In genomic region chr6:41032231-41032630, GRCm38 (mm10) we compare ENCODE assay signal across 47 mouse cellular contexts. TPM values are rescaled to one million over a fixed set of nuclear protein-coding genes. Genes with fewer than 3 reads are reported as not detected.
"Had no signal": no experiment of that assay in that cellular context is flagged by ENCODE, and none has a peak within 500 bp of the region (broad histone marks: within the 10 kb centered on the region; RNA-seq: fewer than 3 reads in every experiment).

No protein-coding gene starts in this region.

- ATAC-seq: liver, embryonic 12.5 days; liver, postnatal 0 days; lung, postnatal 0 days; midbrain, embryonic 13.5 days; midbrain, embryonic 15.5 days; midbrain, embryonic 16.5 days had no signal

- H3K27ac ChIP-seq: limb, embryonic 10.5 days; limb, embryonic 12.5 days; limb, embryonic 13.5 days; limb, embryonic 15.5 days; liver, embryonic 12.5 days; liver, embryonic 13.5 days; liver, embryonic 14.5 days; liver, embryonic 15.5 days; lung, embryonic 15.5 days; macrophage; midbrain, embryonic 10.5 days; midbrain, embryonic 12.5 days; midbrain, embryonic 13.5 days; midbrain, embryonic 15.5 days; neural tube, embryonic 12.5 days had no signal

- DNase-seq: left cerebral cortex, postnatal 4 days; liver; liver, embryonic 13.5 days; liver, postnatal 0 days; lung, adult 18-20 months; lung, adult 2 months; lung, embryonic 14.5 days; lung, postnatal 10 days; lung, postnatal 14 days; lung, postnatal 36 days; lung, postnatal 4 days; midbrain, embryonic 14.5 days had no signal

- H3K4me3 ChIP-seq: limb, embryonic 10.5 days; limb, embryonic 12.5 days; limb, embryonic 13.5 days; limb, embryonic 15.5 days; liver, embryonic 12.5 days; liver, embryonic 13.5 days; liver, embryonic 15.5 days; lung, embryonic 15.5 days; megakaryocyte, embryonic 14.5 days; midbrain, embryonic 10.5 days; midbrain, embryonic 12.5 days; midbrain, embryonic 13.5 days; midbrain, embryonic 15.5 days; myocyte; neural tube, embryonic 12.5 days had no signal

RNA-seq across cellular contexts. Expression of gene 2210010C04Rik, which starts 3.1 kb away (rescaled TPM):
- total RNA-seq: left cerebral cortex, postnatal 10 days; left cerebral cortex, postnatal 14 days; left cerebral cortex, postnatal 25 days; left cerebral cortex, postnatal 36 days; left cerebral cortex, postnatal 4 days; megakaryocyte progenitor cell, adult 5-6 weeks; megakaryocyte, adult 5-6 weeks; megakaryocyte-erythroid progenitor cell, adult 5-6 weeks; midbrain, postnatal 0 days; monocyte, adult 5-6 weeks had no signal
- polyA plus RNA-seq: limb, embryonic 10.5 days; limb, embryonic 11.5 days; limb, embryonic 12.5 days; limb, embryonic 13.5 days; limb, embryonic 15.5 days; liver, embryonic 11.5 days; liver, embryonic 12.5 days; liver, embryonic 13.5 days; liver, embryonic 14.5 days; liver, embryonic 15.5 days; liver, postnatal 0 days; lung, embryonic 14.5 days; lung, embryonic 15.5 days; lung, embryonic 16.5 days; lung, postnatal 0 days; macrophage; midbrain, embryonic 10.5 days; midbrain, embryonic 11.5 days; midbrain, embryonic 12.5 days; midbrain, embryonic 13.5 days; midbrain, embryonic 14.5 days; midbrain, embryonic 15.5 days; midbrain, embryonic 16.5 days; midbrain, postnatal 0 days; neural tube, embryonic 11.5 days; neural tube, embryonic 12.5 days had no signal

RNA-seq across cellular contexts. Expression of gene Gm2663, which starts 33.0 kb away (rescaled TPM):
- total RNA-seq: left cerebral cortex, postnatal 10 days; left cerebral cortex, postnatal 14 days; left cerebral cortex, postnatal 25 days; left cerebral cortex, postnatal 36 days; left cerebral cortex, postnatal 4 days; liver, adult 2 months; megakaryocyte progenitor cell, adult 5-6 weeks; megakaryocyte, adult 5-6 weeks; megakaryocyte-erythroid progenitor cell, adult 5-6 weeks; midbrain, postnatal 0 days; monocyte, adult 5-6 weeks had no signal
- polyA plus RNA-seq: limb, embryonic 10.5 days; limb, embryonic 11.5 days; limb, embryonic 12.5 days; limb, embryonic 13.5 days; limb, embryonic 14.5 days; limb, embryonic 15.5 days; liver, adult 2 months; liver, embryonic 11.5 days; liver, embryonic 12.5 days; liver, embryonic 13.5 days; liver, embryonic 14.5 days; liver, embryonic 15.5 days; liver, embryonic 16.5 days; liver, postnatal 0 days; lung, adult 2 months; lung, embryonic 14.5 days; lung, embryonic 15.5 days; lung, embryonic 16.5 days; lung, postnatal 0 days; macrophage; midbrain, embryonic 10.5 days; midbrain, embryonic 11.5 days; midbrain, embryonic 12.5 days; midbrain, embryonic 13.5 days; midbrain, embryonic 14.5 days; midbrain, embryonic 15.5 days; midbrain, embryonic 16.5 days; myocyte; neural tube, embryonic 11.5 days; neural tube, embryonic 12.5 days had no signal
